Mouse (Mus musculus) liver, embryonic 14.5 days (tissue): ENCODE measurements around the gene Ngfr. TPM values are rescaled to one million over a fixed set of nuclear protein-coding genes. Genes with fewer than 3 reads are reported as not detected.

ENCODE experiments used
- ATAC-seq: fragments of 200-750 bp; cut with Nextera tagmentation; 2 replicates; pipeline ENCODE4 v1.8.0; 2017; ENCODE audit warnings: moderate number of reproducible peaks, mild to moderate bottlenecking, moderate library complexity; ENCODE audit not compliant: insufficient read depth
- DNase-seq, 3 experiments: peaks; one replicate each; pipeline ENCODE4 v3.0.0-alpha.2; 2012 to 2013; ENCODE audit warnings: low read depth in 3 of 3, low spot score in 3 of 3
- H3K27ac ChIP-seq: fragments of 300-500 bp; sonication (generic); 2 replicates; pipeline ENCODE4 v1.5.1; 2014; ENCODE audit warnings: moderate library complexity, mild to moderate bottlenecking, control low read depth, inconsistent platforms
- H3K27me3 ChIP-seq: fragments of 300-500 bp; sonication (generic); 2 replicates; pipeline ENCODE4 v1.6.1; 2014; ENCODE audit warnings: mild to moderate bottlenecking, low read length, moderate library complexity; ENCODE audit not compliant: control insufficient read depth, insufficient read depth
- H3K36me3 ChIP-seq: fragments of 300-500 bp; sonication (generic); replicated peaks from 2 replicates; pipeline ENCODE4 v1.6.1; 2014; ENCODE audit warnings: low read depth; ENCODE audit not compliant: control insufficient read depth, insufficient read depth
- H3K4me1 ChIP-seq, 2 experiments: fragments of 200-500 bp in 1 of 2; fragments of 300-500 bp in 1 of 2; sonication (generic) in 1 of 2; replicated peaks; 2 replicates each; pipeline ENCODE4 v1.6.1; 2012 to 2014; ENCODE audit warnings: antibody characterized with exemption in 1 of 2, inconsistent platforms in 1 of 2, low read length in 1 of 2; ENCODE audit not compliant: control insufficient read depth in 2 of 2, insufficient read depth in 2 of 2
- H3K4me2 ChIP-seq: fragments of 300-500 bp; sonication (generic); 2 replicates; pipeline ENCODE4 v1.6.1; 2014; ENCODE audit warnings: low read depth, mild to moderate bottlenecking, control low read depth, moderate library complexity
- H3K4me3 ChIP-seq, 2 experiments: fragments of 200-500 bp in 1 of 2; fragments of 300-500 bp in 1 of 2; sonication (generic) in 1 of 2; 2 replicates each; pipeline ENCODE4 v1.5.1; 2012 to 2014; ENCODE audit warnings: low read depth in 2 of 2, low read length in 2 of 2, mild to moderate bottlenecking in 2 of 2, control low read depth in 1 of 2, inconsistent platforms in 1 of 2, moderate library complexity in 1 of 2; ENCODE audit not compliant: insufficient read depth in 1 of 2
- H3K9ac ChIP-seq: fragments of 300-500 bp; sonication (generic); replicated peaks from 2 replicates; pipeline ENCODE4 v1.6.1; 2014; ENCODE audit warnings: mild to moderate bottlenecking, control low read depth, moderate library complexity
- H3K9me3 ChIP-seq: fragments of 300-500 bp; sonication (generic); 2 replicates; pipeline ENCODE4 v1.6.1; 2016; ENCODE audit warnings: low read length, mixed read lengths; ENCODE audit not compliant: control insufficient read depth
- CTCF ChIP-seq: IDR thresholded peaks from 2 replicates; pipeline ENCODE4 v1.5.1; 2016; ENCODE audit warnings: antibody characterized with exemption, low read depth, control low read depth
- EP300 ChIP-seq: IDR thresholded peaks from 2 replicates; pipeline ENCODE4 v1.6.1; 2016; ENCODE audit warnings: antibody characterized with exemption, low read depth
- WGBS: fragments of 180-500 bp; shearing (Covaris S2); extraction: QIAGEN DNeasy Blood & Tissue Kit; methylation state at CpG from one replicate; pipeline ENCODE4 v1.1.7; 2014; ENCODE audit not compliant: insufficient replicate concordance; 5-methylcytosine and 5-hydroxymethylcytosine counted together
- polyA plus RNA-seq, 2 experiments: library from polyadenylated mRNA; depleted of rRNA in 1 of 2; stranded (reverse) in 1 of 2; unstranded in 1 of 2; fragments of >200 nt; fragmentation: Nextera tagmentation in 1 of 2; extraction: Ambion mirVana in 1 of 2; gene quantifications; 2 replicates each; pipeline versions ENCODE4 v1.2.1 to v1.2.3; 2012 to 2014

The Ngfr gene
- polyA plus RNA-seq, 2 experiments = 1.2 to 2.1 TPM

DNA sequence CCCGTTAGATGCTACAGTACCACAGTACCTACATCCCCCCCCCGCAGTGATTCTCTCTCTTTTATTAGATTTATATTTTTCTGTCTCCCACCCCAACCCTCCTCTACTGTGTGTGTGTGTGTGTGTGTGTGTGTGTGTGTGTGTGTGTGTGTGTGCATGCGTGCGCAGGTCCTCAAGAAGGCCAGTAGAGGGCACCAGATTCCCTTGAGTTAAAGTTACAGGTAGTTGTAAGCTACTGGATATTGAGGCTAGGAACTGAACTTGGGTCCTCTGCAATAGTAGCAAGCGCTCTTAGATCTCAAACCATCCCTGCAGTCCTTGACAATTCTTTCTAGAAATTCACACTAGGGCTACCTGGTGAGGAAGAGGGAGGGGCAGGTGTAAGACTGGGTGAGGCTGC is 23.7 kb downstream of the Ngfr start:
- ATAC-seq (no peak), DNase-seq (no peak)
- Histone ChIP-seq H3K9ac (no peak overlapping the region), H3K27me3 (no peaks in the 10 kb centered on the region), H3K9me3 (no peaks in the 10 kb centered on the region), H3K4me3 (no peak overlapping the region), H3K4me1 (no peaks in the 10 kb centered on the region), H3K4me2 (no peak overlapping the region), H3K27ac (no peak overlapping the region), H3K36me3 (no peaks in the 10 kb centered on the region)
- TF ChIP-seq EP300 = no peak
- peak; percentile 24; the same call in 1 of the 2 replicates for TF ChIP-seq CTCF
- 71% methylated on average over 5 of the region's 5 CpGs for WGBS

DNA sequence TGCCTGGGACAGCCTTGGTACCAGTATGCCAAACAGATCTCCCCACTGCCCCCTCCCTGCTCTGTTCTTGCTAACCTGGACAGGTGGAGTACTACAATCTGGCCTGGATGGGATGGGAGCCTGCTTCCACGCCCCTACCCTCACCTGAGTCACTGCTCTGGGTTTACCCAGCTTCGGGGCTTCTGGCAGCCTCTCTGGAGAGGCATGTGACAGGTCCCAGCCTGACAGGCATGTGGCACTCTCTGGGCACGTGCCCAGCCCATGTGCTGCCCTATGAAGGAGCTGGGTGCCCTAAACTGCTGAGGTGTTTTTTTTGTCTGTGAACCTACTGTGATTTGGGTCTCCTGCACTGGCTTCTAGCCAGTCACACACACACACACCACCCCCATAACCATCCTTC is 26.8 kb downstream of the Ngfr start:
- no peaks in the 10 kb centered on the region for H3K27me3 ChIP-seq
- H3K4me3 ChIP-seq = no peak overlapping the region
- no peaks in the 10 kb centered on the region for H3K36me3 ChIP-seq
- TF ChIP-seq CTCF (no peak), EP300 (no peak)
- no peak for DNase-seq
- no peak overlapping the region for H3K27ac ChIP-seq
- no peaks in the 10 kb centered on the region for H3K9me3 ChIP-seq
- WGBS = 32% methylated on average over 3 of the region's 3 CpGs
- no peaks in the 10 kb centered on the region for H3K4me1 ChIP-seq
- ATAC-seq = no peak
- H3K9ac ChIP-seq = no peak overlapping the region
- H3K4me2 ChIP-seq = no peak overlapping the region

GRCm38 (mm10) chr11:95559761-95560160 is 27.8 kb downstream of the Ngfr start:
- ATAC-seq = no peak
- Histone ChIP-seq H3K36me3 (no peaks in the 10 kb centered on the region), H3K4me1 (no peaks in the 10 kb centered on the region), H3K4me2 (no peak overlapping the region), H3K4me3 (no peak overlapping the region), H3K9me3 (no peaks in the 10 kb centered on the region), H3K9ac (no peak overlapping the region), H3K27ac (no peak overlapping the region), H3K27me3 (no peaks in the 10 kb centered on the region)
- WGBS = 49% methylated on average over 2 of the region's 2 CpGs
- TF ChIP-seq CTCF (no peak), EP300 (no peak)
- DNase-seq = no peak

GRCm38 (mm10) chr11:95557719-95558118 is 29.8 kb downstream of the Ngfr start:
- no peak overlapping the region for H3K4me2 ChIP-seq
- H3K9ac ChIP-seq = no peak overlapping the region
- H3K36me3 ChIP-seq = no peaks in the 10 kb centered on the region
- ATAC-seq (no peak), DNase-seq (no peak)
- no peak overlapping the region for H3K27ac ChIP-seq
- no peaks in the 10 kb centered on the region for H3K27me3 ChIP-seq
- 40% methylated on average over 6 of the region's 6 CpGs for WGBS
- H3K4me3 ChIP-seq = no peak overlapping the region
- no peaks in the 10 kb centered on the region for H3K4me1 ChIP-seq
- no peaks in the 10 kb centered on the region for H3K9me3 ChIP-seq
- TF ChIP-seq EP300 = no peak
- no peak for TF ChIP-seq CTCF

- no peak for ATAC-seq
- Histone ChIP-seq H3K9me3 (no peaks in the 10 kb centered on the region), H3K4me2 (no peak overlapping the region), H3K9ac (no peak overlapping the region), H3K27me3 (no peaks in the 10 kb centered on the region), H3K27ac (no peak overlapping the region), H3K36me3 (no peaks in the 10 kb centered on the region), H3K4me3 (no peak overlapping the region), H3K4me1 (no peaks in the 10 kb centered on the region)
- TF ChIP-seq EP300 = no peak
- TF ChIP-seq CTCF = no peak
- WGBS = 46% methylated on average over 6 of the region's 6 CpGs
- no peak for DNase-seq
Measured at GRCm38 (mm10) chr11:95557032-95557431, 30.5 kb downstream of the Ngfr start.
